Mouse (Mus musculus) natural killer cell, adult 2 months (primary cell): Measurements from ENCODE around the gene Hsh2d.

ENCODE experiments used
- DNase-seq, 2 experiments: peaks; one replicate each; pipeline ENCODE4 v3.0.0; 2022; ENCODE audit warnings: low spot score in 2 of 2

The Hsh2d gene

DNA sequence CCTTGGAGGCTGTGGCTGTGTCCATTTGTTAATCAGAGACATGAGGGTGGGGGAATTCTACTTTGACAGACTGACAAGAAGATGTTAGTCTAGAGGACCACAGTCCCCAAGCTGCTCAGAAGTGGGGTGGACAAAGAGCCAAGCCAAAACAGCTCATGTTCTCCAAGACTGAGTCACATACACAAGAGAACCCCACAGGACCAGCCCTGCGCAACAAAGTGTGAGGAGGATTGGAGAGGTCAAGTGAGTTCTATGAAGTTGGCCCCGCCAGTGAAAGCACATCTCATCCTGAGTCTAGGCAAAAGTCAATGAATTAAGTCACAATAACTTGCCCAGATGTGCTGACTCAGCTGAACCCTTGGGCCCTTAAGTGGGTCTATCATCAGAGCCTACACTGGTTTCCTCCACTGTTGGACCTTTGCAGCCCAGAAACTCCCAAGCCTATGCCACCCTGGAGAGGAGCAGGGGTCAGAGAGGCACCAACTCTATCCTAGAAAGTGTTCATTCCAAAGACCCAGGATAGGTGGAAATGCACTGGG, 1.6 kb upstream of the Hsh2d start:
- no peak for DNase-seq

DNA sequence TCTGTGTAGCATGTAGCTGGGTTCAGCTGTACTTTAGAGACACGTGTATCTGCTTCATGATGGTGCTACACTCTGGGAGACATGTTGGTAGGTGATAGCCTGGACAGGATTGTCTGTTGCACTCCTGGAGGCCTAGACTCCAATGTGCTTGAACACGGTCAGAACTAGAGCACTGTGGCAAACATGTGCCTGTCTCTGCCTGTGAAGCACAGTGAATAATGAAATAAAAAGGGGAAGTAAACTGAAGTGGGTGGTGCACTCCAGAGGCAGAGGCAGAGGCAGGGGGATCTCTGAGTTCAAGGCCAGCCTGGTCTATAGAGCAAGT, 739 bp downstream of the Hsh2d start:
- DNase-seq: peak in 1 of 2 experiments; percentile 22

DNA sequence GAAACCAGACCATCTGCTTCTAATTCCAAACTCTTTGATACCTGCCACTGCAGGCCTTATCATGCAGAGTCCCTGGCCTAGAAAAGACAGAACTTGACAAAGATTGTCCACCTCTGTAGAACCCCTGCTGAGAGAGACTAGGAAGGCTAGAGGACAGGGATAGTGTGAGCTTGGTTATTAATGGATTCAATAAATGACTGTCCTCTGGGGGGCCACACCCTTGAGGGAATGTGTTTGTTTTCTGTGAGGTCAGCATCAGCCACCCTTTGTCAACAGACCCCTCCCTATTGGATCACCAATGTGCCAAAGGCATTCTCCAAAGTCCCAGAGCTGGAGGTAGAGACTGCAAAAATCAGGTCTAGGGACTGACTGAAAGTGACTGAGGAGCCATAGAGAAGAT, 2.6 kb downstream of the Hsh2d start:
- DNase-seq: no peak

DNA sequence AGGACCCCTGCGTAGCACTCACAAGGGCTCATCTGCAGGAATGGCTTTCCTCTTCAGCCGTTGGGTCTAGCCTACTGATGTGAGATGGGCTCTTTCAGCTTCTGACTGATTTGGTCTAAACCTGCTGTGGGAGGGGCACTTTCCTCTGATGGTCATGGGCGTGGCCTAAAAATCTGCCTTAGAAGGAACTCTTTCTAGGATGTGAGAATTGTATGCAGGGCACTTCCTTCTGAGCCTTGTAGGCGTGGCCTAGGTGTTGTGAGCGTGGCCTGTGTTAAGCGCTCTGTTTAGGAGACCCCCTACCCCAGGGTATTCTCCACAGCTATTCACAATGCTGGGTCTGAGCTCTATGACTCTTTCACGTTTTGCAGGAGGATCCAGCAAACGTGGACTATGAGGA, 8.6 kb downstream of the Hsh2d start:
- DNase-seq: no peak

DNA sequence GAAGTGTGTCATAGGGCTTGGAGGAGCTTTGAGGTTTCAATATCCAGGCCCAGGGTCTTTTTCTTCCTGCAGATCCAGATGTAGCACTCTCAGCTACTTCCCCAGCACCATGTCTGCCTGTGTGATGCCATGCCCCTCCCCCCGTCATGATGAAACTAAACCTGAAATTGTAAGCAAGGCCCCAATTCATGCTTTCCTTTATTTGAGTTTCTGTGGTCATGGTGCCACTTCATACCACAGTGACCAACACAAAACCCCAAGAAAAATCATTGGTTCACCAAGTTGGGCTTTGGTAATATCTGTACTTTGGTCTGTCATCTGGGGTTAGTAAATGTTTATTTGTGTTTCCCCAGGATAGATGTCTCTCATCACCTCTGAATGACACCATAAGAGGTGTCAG, 19.1 kb downstream of the Hsh2d start:
- peak; percentile 34 to 67 for DNase-seq

DNA sequence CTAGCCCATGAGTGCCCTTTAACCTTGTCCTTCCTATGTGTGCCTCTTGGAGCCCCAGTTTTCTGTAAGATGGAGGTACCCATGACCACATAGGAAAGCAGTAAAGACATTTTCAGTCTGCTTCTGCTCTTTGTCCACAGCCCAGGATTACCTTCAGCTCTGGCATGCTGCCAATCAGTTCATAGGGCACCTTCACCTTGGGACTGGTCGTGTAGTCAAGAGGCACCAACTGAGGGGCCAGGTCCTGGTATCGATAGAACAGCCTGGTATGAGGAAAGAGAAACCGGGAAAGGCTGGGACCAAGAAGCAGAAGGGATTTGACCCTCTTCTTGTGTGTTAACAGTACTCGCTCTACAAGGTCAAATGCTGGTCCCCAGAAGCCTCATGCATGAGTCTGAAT, 20.8 kb downstream of the Hsh2d start:
- DNase-seq: no peak

DNA sequence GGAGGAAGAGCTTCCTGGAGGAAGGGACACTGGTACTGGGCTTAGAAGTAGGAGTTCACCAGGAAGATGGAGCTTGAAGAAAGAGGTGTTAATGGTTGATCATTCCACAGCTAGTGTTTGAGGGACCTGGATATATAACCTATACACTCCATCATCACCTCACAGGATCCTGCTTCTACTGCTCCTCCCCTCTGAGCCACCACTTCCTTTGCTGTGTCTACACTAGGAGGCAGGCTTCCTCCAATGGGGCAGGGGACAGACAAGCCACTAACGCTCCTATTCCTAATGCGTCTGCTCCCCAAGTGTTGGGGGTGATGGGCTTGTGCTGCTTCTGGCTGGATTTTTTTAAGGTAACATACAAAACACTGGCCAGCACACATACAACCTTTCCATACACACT, 21.3 kb downstream of the Hsh2d start:
- no peak for DNase-seq

DNA sequence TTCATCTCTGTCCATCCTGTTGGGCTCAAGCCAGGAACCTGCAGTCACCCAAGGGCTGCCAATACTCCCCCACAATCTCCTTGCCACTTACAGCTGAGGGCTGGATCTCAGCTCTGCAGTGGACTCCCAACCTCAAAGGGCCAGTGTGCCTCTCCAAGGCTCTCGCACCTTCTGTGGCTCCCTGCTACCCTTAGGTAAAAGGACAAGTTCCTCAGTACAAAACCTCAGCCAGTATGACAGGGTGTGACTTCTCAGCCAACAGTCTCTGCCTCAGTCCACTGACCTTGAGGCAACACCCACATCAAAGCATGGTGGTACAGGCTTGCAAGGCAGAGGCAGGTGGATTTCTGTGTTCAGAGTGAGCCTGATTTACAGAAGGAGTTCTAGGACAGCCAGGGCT, 22.4 kb downstream of the Hsh2d start:
- DNase-seq: peak; percentile 63 to 78

DNA sequence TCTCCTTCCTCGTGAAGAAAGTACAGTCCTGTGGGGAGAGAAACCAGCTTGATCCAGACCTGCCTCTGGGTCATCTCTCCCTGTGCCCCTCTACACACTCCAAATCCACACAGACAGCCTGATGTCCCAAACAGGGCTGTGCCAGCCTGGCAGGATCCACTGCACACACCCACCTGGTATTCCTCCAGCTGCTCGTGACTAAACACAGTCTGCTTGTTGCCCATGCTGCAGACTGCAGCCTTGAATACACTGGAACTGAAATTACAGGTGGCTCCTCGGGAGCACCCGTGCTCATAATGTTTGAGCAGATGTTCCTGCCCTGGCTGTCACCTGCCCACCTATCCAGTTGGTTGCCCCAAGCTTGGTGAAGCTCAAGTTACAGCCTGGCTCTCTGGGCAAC, 23.3 kb downstream of the Hsh2d start, which contains the start of gene Cib3:
Gene Cib3, minus strand, starts transcription at position 87 of the 400 bp plus-strand sequence.
- DNase-seq: no peak

DNA sequence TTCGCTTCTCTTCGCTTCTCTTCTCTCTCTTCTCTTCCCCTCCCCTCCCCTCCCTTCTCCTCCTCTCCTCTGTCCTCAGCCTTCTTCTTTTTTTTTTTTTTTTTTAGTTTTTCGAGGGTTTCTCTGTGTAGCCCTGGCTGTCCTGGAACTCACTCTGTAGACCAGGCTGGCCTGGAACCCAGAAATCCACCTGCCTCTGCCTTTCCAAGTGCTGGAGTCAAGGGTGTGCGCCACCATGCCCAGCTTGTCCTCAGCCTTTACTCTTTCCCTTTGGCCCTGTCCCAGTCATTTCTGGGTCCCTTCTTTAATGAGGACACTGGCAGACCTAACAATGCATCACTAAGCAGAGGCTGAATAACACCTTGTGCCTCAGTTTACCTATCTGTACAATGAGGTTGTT, 24.1 kb downstream of the Hsh2d start, which contains the start of gene Gm11034:
Gene Gm11034, minus strand, starts transcription at position 101 of the 400 bp plus-strand sequence.
- no peak for DNase-seq

DNA sequence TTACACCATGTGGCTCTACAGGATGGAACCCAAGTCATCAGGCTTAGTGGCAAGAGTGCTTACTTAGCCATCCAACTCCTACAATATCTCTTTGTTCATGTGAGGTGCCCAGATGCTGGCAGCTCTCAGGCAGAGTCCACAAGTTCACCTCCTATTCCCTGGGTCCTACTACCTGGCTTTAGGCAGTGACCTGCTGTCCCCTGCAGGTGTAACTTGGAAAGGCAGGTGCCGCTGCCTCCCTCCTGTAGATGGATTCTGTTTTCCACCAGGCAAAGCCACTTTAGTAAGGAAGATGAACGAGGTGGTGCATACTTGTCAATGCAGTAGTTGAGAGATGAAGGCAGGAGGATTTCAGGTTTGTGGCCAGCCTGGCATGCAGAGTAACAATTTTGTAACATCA, 25.6 kb downstream of the Hsh2d start:
- peak in 1 of 2 experiments; percentile 45 for DNase-seq

DNA sequence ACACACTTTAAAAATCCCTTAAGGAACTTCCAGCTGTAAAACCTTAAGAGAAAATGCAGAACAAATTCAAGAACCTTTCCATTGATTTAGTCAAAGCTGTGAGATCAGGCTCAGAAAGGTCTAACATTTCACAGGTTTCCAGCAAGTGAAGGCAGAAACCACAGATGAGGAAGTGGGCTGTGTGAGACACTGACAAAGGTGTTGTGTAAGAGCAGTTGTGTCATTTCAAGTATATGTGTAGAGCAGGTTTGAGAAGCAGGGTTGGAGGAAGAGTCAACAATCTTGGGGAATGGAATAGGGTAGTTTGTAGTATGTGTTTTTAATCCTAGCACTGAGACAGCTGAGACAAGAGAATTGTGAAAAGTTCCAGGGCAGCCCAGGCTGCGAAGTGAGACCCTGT, 26.4 kb downstream of the Hsh2d start:
- peak; percentile 58 to 59 for DNase-seq

DNA sequence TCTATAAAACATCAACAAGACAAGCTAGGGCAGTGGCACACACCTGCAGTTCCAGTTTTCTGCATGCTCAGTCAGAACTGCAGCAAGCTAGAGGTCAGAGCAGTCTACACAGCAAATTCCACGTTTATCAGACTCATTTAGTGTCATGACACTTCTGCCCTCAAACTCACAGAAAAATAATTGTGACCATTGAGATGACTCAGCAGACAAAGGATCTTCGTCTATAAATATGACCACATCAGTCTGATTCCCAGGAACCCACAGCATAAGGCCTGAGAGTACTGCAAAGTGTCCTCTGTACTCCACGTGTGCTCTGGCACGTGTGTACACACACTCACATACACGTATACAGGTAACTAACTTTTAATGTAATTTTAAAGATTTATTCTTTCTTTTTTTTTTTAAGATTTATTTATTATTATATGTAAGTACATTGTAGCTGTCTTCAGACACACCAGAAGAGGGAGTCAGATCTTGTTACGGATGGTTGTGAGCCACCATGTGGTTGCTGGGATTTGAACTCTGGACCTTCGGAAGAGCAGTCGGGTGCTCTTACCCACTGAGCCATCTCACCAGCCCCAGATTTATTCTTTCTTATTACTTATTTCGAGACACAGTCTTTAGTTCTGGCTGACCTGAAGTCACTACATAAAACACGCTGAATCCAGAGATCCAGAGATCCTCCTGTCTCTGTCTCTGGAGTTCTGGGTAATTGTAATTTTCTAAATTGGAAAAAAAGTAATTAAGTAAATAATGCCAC, 29.5 kb downstream of the Hsh2d start:
- no peak for DNase-seq

DNA sequence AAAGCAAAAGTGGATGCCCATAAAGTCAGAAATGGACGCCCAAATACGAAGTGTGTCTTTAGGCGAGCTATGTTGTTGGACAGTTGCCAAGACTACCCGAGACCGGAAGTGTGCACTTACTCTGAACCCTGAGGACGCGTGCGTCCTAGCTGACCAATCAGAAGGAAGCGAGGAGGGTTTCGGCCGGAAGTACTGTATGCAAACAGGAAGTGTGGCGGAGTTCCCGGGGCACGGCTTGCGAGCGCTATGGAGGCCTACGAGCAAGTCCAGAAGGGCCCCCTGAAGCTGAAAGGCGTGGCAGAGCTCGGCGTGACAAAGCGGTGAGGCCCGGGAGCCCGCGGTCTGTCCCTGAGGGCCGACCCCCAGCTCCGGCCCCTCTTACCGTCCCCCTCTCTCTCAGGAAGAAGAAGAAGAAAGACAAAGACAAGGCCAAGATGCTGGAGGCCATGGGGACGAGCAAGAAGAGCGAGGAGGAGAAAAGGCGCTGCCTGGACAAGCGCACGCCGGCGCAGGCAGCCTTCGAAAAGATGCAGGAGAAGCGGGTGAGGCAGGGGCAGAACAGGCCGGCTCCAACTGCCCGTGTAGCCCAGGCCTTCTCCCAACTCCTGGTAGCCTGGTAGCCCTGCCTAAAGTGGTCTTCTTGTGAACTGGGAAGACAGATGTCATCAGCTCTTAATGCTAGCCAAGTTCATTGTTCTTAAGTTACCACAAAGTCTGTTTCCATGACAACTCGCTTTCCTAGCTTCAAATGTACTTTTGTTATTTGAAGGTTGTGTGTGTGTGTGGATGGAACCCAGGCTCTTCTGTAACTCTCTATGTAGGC, 30.3 kb downstream of the Hsh2d start, which contains the start of gene Fam32a:
Gene Fam32a, plus strand, starts transcription at position 190 of the 823 bp plus-strand sequence.
- DNase-seq: peak; percentile 92

DNA sequence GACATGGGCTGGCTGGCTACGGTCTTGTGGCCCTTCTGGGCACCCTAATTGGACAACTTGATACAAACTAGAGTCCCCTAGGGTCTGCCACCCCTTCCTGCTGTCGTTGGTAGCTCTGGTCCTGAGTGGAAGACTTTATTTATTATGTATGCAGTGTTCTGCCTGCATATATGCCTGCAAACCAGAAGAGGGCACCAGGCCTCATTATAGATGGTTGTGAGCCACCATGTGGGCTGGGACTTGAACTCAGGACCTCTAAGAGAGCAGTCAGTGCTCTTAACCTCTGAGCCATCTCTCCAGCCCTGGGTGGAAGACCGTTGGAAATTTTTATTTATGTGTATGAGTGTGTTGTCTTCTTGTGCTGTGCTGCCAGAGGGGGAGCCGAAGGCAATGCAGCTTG, 31.3 kb downstream of the Hsh2d start:
- DNase-seq: no peak

DNA sequence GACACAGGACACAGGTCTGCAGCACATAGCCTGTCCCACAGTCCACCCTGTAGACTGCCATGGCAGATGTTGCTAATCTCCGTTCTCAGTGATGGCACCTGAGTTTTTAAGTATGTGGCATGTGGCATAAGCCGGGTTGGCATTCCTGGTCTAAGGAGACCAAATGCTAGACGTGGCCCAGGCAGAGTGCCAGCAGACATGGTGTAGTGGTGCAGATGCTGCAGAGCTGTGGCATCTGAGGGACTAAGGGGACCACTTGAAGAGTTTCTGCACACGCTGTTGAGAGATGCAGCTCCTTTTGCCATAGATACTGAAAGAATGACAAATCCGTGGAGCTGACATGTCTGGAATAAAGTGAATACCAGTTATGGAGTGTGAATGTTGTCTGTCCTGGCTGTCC, 33.2 kb downstream of the Hsh2d start:
- no peak for DNase-seq

DNA sequence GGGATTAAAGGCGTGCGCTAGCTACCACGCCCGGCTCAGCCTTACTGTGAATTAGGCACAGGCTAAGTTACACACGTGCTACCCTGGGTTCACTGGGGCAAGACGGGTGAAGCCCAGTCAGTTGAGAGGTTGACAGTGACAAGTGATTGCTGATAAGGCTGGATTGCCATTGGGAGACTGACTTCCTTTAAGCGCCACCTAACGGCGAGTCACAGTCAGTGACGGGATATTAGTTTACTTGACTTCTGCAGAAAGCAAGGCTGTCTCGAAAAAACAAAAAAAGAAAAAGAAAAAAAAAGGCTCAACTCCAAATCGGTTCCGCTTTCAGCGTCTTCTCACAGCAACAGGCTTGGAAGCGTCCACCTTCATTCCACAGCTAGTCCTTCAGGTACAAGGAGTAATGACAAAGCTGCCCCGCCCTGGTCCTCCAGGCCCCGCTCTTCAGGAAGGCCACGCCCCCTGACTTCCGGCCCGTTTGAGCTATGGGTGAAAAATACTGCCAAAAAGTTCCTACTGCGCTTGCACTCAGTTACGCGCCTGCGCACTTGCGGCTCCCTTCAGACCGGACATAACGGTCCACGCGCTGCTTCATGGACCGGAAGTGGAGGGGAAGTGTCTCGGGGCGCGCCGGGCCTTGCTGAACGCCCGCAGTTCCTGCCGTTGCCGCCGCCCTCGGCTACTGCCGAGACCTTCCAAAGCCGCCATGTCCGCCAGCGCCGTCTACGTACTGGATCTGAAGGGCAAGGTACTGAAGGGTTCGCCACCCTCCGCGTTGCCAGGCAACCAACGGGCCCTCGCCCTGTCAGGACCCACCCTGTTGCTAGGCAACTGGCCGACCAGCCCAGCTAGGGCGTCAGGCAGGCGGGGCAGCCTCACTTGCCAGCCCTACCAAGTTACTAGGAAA, 50.3 kb downstream of the Hsh2d start, which contains the start of gene Ap1m1:
Gene Ap1m1, plus strand, starts transcription at position 520 of the 904 bp plus-strand sequence.
- DNase-seq: peak; percentile 97 to 98

DNA sequence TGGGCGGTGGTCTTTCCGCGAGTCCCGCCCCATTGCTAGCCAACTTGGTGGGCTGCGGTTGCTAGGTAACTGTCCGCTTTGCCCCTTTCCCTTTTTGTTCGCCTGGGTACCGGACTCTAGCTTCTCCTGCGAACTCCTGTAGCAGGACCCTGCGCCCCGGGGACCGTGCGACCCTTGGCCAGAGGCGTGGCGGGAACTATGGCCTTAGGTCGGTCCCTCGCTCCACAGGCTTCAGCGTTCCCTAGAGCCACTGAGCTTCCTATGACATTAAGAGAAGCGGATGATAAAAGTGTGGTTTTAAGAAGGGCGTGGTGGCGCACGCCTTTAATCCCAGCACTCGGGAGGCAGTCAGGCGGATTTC, 50.9 kb downstream of the Hsh2d start:
- no peak for DNase-seq

DNA sequence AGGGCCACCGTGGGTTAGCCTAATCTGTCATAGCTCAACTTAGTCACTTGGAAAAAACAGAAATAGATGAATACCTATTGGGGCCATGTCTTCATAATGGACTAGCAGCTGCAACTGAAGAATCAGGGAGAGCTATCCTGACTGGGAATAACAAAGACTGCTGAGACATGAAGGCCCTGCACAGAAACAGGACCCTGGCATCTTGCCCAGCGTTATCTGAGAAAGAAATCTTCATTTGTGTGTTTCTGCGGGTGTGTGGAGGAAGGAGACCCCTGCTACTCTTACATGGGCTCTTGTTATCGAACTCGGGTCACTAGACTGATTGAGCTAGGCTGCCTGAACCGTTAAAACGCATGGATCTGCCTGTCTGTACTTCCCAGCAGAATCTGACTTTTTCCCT, 51.5 kb downstream of the Hsh2d start:
- DNase-seq: no peak

DNA sequence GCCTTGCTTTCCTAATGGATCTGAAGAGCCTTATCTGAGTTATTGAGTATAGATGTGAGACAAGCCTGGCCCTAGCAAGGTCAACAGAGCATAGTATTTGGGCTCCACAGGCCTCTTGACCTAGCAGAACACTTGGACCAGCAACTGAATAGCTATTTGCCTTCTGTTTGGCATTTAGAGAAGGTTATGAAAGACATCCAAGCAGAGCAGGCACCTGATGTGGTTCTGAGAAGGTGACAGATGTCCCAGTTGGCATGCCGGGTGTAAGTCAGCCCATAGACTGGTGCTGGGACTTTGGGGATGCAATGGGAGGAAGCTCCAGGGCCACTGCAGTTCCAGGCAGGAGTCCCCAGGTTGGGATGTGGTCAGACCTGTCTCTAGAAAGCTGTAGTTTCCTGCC, 52.8 kb downstream of the Hsh2d start:
- DNase-seq: no peak

DNA sequence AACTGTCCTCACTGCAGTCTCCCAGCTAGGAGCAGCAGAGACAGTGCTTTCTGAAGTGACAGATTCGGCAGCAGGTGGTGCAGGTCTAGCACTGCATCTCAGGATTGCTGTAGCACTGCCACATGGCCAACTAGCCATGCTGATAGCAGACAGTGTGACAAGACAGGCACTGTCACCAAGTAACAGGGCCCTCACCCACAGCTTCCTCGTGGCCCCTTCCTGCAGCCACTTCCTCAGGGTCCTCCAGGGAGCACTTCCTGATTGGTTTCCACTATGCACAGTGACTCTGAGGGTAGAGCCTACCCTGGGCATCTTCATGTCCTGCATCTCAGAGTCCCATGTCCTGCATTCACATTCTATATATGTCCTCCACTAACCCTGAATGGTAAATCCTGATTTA, 55.2 kb downstream of the Hsh2d start:
- DNase-seq: no peak
